Mouse (Mus musculus) gonadal fat pad, adult 2 months (tissue): ENCODE data around the gene Ccnc. TPM values are rescaled to one million over a fixed set of nuclear protein-coding genes. Genes with fewer than 3 reads are reported as not detected.
"Not testable (repeated sequence)": the region's sequence is repeated elsewhere in the genome, so short reads cannot be mapped to it uniquely, and the experiment has no call there.

Experiments
- DNase-seq: peaks from one replicate; pipeline ENCODE4 v3.0.0-alpha.2; 2012; ENCODE audit warnings: low read depth
- polyA plus RNA-seq: library from polyadenylated mRNA; depleted of rRNA; stranded (reverse); fragments of >200 nt; gene quantifications from 2 replicates; pipeline ENCODE4 v1.2.3, GENCODE M21; 2012

Gene Ccnc
- polyA plus RNA-seq, 1 experiment, result 6.0 TPM

DNA sequence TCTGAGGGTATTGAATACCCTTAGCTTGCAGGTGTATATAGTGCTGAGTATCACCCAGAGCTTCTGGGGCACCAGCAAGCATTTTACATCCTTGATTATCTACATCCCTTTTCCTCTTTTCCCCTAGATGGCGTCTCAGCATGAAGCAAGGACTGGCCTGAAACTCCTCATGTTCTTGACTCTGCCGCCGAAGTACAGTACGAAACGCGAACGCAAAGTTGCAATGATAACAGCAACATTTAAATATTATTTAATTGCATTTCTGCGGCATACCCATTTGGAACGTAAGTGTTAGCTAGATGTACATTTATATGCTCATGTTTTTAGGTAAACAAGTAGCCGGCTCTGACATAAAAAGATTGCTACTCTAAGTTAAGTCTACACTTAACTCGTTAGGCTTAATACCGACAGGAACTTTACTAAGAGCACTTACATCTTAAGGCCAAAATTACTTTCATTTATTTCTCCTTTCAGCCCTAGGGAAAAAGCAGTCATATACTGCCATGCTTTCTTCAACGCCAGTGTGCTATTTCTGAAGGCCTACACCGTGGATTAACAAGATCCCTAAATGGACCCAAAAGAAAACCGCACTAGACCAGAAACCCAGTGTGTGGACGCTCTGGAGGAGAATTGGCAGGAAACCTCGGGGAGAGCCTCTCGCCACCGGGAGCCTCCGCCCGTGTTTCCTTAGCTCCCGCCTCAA, 438 bp upstream of the Ccnc start:
- DNase-seq, result peak; percentile 10

DNA sequence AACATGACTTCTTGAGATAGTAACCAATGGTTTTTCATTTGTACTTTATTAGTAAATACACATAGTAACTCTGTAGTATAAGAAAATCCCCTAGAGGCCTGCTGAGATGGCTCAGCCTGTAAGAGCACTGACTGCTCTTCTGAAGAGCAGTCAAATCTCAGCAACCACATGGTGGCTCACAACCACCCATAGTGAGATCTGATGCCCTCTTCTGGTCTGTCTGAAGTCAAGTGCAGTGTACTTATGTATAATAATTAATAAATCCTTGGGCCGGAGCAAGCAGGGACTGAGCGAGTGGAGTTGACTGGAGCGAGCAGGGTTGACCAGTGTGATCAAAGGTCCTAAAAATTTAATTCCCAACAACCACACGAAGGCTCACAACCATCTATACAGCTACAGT, 11.7 kb downstream of the Ccnc start:
- no peak for DNase-seq

DNA sequence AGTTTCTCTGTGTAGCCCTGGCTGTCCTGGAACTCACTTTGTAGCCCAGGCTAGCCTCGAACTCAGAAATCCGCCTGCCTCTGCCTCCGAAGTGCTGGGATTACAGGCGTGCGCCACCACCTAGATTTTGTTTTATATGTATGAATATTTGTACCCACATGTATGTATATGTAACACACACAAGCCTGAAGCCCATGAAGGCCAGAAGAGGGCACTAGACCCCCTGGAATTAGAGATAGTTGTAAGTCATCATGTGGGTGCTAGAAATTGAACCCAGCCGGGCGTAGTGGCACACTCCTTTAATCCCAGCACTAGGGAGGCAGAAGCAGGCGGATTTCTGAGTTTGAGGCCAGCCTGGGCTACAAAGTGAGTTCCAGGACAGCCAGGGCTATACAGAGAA, 16.6 kb downstream of the Ccnc start:
- not testable (repeated sequence) for DNase-seq

DNA sequence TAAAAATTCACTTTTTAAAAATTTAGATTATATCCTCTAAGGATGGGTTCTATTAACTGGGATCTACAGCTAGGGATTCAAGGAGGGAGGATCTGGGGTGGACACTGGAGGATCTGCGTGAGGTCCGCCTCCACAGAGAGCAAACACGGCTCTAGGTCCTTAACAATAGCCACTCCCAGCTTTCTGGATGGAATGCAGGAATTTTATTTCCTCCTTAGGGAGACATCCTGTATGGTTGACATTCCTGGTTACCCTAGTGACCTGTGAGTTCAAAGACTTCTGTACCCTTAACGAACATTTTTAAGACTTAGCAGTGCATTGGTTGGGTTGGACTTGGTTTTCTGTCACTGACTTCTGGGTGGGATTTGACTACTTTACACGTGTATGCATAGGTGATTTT, 18.2 kb downstream of the Ccnc start:
- no peak for DNase-seq

DNA sequence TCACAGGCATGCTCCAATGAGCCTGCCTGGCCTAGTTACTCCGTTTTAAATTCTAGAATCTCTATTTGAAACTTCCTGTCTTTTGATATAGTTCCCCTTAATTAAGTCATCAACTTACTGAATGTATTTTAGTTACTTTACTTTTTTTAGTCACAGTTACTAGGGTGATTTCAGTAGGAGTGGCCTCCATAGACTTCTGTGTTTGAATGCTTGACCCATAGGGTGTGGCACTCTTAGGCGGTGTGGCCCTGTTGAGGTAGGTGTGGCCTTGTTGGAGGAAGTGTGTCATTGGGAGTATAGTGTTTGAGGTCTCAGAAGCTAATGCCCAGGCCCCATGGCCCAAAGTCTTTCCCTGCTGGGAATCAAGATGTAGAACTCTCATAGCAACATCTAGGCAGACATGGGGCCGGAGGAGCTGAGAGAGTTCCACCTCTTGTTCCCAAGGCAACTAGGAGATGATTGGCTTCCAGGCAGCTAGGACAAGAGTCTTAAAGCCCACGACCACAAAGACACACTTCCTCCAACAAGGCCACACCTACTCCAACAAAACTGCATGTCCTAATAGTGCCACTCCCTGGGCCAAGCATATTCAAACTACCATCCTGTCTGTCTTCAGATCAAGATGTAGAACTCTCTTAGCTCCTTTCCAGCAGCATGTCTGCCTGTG, 27.8 kb downstream of the Ccnc start:
- no peak for DNase-seq

DNA sequence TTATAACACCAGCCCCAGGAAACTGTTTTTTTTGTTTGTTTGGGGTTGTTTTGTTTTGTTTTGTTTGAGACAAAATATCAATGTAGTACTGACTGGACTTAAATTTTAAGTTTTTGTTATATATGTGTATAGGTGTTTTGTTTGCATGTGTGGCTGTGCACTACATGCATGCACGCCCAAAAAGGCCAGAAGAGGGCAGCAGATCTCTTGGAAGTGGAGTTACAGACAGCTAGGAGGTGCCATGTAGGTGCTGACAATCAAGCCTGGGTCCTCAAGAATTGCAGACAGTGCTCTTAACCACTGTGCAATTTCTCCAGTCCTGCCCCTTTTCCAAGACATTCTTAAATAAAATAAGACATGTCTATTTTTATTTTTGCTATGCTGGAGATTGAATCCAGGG, 31.4 kb downstream of the Ccnc start:
- no peak for DNase-seq

DNA sequence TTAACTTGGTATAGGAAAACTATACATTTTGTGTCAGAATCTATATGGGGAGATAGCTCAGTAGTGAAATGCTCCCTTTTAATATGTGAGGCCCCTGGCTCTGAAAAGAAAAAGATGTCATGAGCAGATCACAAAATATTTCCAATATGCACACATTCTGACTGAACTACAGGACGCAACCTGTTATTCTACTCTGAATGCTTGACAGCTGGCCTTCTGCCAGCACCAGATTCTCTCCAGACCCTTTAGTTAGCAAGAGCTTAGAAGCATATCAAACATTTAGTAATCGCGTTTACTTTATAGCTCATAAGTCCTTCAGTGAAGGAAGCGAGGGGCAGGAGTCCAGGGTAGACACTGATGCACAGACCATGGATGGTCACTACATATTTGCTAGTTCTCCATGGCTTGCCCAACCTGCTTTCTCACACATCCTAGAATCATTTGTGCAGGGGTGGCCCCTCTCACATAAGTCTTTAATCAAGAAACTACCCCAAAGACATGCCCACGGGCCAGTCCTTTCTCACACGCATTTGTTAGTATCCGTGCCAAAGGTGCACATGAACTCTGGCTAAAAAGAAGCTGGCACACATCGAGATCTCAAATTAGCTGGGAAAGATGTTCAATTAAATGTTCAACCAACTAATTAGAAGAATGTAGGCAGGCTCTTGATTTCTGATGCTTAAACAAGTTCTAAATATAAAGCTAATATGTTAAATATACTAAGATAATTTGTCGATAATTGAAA, 34.1 kb downstream of the Ccnc start:
- no peak for DNase-seq

DNA sequence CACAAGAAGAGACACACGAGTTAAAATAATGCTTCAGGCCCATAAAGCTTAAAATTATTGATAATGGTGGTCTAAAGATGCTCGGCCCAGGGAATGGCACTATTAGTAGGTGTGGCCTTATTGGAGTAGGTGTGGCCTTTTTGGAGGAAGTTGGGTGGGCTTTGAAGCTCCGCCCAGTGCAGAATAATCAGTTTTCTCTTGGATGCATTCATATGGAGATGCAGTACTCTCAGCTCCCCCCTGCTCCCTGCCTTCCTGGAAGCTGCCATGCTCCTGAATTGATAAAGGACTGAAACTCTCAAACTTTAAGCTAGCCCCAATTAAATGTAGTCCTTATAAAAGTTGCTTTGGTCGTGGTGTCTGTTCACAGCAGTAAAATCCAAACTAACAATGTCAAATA, 36.3 kb downstream of the Ccnc start:
- DNase-seq, result no peak

DNA sequence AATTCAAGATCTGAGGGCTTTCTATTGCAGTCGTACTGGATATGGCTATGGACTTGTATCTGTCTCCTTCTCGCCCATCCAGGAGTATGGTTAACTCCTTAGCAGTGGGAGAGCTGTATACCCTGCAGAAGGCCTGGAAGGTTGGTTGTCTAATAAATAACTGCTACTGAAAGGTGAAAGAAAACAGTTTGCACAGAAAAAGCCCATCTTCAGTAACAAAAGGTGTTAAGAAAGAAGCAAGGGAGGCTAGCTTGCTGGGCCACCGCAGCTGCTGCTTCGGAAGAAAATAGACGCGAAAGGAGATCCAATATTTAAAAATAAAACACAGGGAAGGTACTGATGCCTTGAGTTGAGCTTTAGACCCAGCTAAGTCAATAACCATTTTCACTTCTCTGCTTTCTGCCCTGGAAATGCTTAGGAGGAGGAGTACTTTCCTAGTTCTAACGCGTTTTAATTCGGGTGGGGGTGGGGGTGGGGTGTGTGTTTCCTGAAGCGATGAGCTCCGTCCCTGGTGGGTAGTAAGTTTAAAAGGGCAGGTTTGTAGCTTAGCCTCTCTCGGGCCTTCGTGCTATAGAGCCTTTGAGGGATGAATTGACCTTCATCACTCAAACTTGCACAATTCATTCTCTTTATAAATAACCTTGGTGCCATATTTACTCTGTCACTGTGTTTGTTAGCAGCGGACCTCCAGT, 38.8 kb downstream of the Ccnc start:
- DNase-seq, result no peak

DNA sequence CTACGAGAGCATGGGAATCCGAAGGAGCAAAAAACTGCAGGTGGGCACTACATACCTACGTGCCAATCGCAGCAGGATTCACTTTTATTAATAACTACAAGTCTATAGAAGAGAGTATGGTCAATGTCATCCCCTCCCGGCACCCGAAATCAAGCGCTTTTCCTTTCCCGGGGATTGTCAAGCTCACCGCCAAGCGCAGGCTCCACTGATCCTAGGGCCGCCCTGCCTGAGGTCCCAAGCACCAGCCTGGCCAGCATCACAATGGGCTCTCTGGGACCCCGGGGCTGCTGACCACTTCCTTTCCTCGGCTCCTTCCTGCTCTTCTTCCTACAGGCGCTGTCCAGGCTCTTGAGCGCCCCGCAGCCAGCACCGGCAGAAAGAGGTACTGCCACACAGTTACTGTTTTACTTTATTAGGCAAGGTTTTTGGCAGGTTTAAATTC, 39.4 kb downstream of the Ccnc start, which contains the start of the genes Usp45 and Tstd3:
Gene Usp45 (plus strand): TSS at position 294 of the 442 bp plus-strand sequence.
Gene Tstd3 (minus strand): TSS at position 350 of the 442 bp plus-strand sequence.
- no peak for DNase-seq

DNA sequence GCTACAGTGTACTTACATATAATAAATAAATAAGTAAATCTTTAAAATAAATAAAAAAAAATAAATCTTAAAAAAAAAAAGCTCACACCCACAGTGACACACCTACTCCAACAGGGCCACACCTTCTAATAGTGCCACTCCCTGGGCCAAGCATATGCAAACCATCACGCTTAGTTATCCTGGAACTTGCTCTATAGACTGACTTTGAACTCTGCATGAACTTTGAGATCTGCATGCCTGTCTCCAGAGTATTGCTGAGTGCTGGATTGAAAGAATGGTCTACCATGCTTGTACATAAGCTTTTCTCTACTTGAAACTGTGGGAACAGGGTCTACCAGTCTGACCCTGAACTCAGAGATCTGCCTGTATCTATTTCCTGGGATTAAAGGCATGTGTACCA, 43.6 kb downstream of the Ccnc start:
- DNase-seq, result no peak

DNA sequence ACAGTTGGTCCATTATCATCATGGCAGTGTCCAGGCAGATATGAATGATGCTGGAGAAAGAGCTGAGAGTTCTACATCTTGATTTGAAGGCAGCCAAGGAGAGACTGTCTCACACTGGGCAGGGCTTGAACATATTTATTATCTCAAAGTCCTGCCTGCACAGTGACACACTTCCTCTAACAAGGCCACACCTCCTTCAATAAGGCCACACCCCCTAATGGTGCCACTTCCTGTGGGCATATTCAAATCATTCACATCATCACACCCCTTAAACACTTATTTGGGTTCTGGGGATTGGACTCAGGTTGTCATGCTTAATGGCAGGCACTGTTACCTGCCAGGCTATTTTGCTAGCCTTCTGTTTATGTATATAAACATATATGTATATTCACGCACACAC, 44.8 kb downstream of the Ccnc start:
- no peak for DNase-seq

DNA sequence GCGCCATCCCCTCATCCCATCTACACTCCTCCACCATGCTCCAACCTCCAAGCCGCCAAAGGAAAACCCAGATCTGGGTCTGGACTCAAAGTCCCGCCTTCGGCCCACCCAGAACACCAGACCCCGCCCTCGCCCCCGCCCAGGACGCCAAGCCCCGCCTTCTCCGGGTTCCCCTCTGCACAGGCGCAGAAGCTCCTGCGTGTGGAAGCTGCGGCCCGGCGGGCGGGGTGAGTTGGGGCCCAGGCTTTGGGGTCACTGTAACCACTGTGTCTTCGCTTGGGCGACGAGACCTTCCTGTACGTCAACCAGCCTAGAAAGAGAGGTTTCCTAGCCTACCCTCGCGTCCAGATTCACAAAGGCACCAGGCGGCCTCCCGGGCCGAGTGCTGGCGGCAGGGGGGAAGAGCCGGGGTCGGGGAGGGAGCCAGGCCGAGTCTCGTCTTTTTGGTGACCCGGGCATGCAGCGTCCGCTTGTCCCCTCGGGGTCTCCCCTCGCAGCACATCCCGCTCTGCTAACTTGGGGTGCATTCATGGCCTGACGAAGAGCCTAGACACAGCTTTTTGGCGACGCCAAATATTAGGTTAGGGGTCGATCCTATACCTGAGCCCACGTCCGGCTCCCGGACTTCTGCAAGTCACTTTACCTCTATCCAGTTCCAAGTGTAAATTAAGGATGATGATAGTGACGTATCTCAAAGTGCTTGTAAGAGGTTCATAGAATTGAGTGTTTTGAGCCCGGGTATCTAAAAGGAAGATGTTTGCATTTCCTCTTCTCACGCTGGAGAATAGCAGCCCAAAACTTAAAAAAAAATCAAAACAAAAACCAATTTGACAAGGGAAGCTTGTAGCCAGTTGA, 48.8 kb downstream of the Ccnc start:
- no peak for DNase-seq

DNA sequence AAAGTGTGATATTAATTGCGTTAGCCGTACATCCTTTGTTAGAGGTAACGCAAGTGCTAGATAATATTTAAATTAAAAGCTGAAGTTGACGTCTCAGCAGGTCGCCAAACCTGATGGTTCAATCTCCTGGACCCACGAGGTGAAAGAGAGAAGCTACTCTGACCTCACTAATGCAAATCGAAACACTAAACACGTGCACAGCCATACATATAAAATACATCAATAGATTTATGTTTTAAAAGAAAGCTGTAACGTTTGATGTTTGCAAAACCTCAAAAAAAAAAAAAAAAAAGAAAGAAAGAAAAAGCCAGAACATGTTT, 49.4 kb downstream of the Ccnc start:
- DNase-seq, result no peak

DNA sequence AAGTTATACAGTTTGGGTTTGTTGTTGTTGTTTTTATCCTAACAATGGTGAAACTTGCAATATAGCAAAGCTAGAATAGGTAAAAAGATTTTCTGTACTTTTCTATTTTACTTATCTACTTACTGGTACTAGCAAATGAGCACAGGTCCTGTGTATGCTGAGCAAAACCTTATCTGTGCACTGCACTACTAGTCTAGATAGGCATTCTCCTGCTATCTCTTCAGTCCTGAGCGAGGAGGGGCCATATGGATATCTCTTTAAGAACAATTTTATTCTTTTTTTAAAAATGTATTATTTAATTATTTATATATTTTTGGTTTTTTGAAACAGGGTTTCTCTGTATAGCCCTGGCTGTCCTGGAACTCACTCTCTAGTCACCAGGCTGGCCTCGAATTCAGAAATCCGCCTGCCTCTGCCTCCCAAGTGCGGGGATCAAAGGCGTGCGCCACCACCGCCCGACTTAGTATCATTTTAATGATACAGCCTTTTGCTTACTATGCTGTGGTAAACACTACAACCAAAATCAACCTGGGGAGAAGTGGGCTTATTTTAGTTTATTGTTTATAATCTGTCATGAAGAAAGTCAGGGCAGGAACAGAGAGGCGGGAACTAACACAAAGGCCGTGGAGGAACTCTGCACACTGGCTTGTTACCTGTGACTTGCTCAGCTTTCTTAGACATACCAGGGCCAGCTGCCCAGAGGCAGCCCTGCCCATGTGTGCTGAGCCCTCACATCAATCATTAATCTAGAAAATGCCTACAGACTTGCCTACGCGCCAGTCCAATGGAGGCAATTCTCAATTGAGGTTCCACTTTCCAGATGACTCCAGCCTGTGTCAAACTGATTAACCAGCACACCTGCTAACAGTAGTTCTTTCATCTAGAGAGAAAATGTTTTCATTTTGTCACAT, 53.6 kb downstream of the Ccnc start:
- no peak for DNase-seq

DNA sequence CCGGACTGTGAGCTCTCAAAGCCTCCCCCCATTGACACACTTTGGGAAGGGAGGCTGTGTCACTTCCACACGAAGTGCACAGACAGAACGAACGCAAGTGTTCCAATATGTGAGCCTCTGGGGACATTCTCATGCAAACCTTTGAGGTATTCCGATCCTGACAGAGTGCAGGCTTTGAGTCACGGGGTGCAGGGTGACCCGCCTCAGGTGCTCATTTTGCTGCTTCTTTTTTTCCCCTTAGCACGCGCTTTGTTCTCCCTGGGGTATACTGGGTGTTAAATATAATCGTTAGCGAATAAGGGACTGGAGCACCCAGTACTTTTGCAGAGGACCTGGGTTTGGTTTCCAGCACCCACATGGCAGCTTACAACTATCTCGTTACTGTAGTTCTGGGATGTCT, 58.8 kb downstream of the Ccnc start:
- no peak for DNase-seq

DNA sequence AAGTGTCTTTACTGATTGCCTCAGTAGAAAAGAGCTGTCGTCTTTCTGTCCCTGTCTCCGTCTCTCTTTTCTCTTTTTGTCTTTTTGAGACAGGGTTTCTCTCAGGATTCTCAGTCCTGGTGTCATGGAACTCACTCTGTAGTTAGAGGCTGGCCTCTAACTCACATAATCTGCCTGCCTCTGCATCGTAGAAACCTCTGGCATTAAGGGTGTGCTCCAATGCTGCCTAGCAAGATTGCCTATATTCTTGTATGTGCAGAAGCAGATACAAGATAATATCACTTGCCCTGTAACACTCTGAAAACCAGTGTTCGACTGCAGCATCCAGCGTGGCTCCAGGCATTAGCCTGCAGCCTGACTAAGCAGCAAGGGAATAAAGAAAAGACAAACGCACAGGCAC, 61.4 kb downstream of the Ccnc start:
- no peak for DNase-seq

DNA sequence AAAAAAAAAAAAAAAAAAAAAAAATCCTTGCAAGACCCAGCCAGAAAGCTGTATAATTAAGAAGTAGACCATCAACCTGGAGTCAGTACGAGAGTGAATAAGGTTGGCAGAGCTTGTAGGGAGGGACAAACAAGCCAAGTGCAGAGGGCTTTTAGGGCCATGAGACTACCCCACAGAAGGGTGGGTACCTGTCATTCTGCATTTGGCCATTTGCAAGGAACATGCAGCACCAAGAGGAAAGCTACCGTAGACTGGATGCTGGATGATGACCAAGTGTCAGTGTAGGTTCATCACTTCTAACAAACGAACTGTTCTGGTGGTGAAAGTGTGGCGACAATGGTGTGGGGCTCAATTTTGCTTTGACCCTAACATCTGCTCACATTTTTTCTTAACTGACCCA, 62.3 kb downstream of the Ccnc start:
- DNase-seq, result no peak

DNA sequence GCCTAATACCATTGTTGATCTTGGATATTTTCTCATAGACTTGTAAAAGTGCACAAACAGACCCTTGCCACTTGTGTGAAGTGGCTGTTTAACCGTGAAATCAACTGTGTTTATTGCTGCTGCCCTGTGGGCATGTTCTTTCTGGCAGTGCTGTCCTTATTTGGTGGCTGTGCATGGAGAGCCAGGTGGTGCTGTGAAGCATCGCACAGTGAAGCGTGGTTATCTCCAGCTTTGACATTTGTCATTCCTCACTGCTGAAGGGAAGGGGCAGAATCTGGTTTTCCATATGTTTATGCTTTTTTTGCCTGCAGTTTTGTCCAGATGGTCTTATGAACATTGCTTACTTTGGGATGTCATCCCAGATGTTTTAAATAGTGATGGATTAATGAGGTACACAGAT, 66.1 kb downstream of the Ccnc start:
- DNase-seq, result no peak

DNA sequence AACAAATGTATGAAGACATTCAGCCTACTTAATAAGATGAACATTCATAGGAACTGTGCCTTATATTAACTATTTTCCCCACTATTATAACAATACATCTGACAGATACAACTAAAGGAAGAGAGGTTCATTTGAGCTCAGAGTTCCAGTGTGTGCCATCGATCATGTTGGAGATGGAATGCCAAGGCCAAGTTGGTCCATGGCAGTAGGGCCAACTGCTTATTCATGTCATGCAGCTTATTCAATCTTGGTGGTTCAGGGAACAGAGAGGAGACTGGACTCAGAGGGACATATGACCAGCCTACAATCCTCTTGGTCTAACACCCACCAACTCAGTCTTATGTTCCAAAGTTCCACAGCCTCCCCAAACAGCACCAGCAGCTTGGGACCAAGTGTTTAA, 73.5 kb downstream of the Ccnc start:
- DNase-seq, result no peak
